Mouse (Mus musculus) midbrain, embryonic 10.5 days (tissue): ENCODE data around the gene Slc2a13. TPM values are rescaled to one million over a fixed set of nuclear protein-coding genes. Genes with fewer than 3 reads are reported as not detected.

ENCODE experiments used
- DNase-seq: peaks from one replicate; pipeline ENCODE4 v3.0.0-alpha.2; 2017; ENCODE audit warnings: low spot score
- H3K27ac ChIP-seq: fragments of 300-500 bp; sonication (generic); replicated peaks from 2 replicates; pipeline ENCODE4 v1.5.1; 2016; ENCODE audit warnings: mild to moderate bottlenecking
- H3K27me3 ChIP-seq: fragments of 300-500 bp; sonication (generic); 2 replicates; pipeline ENCODE4 v1.6.1; 2016; ENCODE audit warnings: low read depth, mild to moderate bottlenecking; ENCODE audit not compliant: poor library complexity, severe bottlenecking
- H3K36me3 ChIP-seq: fragments of 300-500 bp; sonication (generic); 2 replicates; pipeline ENCODE4 v1.6.1; 2016; ENCODE audit warnings: mild to moderate bottlenecking, moderate library complexity
- H3K4me1 ChIP-seq: fragments of 300-500 bp; sonication (generic); 2 replicates; pipeline ENCODE4 v1.6.1; 2016
- H3K4me3 ChIP-seq: fragments of 300-500 bp; sonication (generic); 2 replicates; pipeline ENCODE4 v1.5.1; 2016; ENCODE audit warnings: mild to moderate bottlenecking, moderate library complexity
- H3K9me3 ChIP-seq: fragments of 300-500 bp; sonication (generic); replicated peaks from 2 replicates; pipeline ENCODE4 v1.6.1; 2016; ENCODE audit warnings: mild to moderate bottlenecking
- WGBS: fragments of 180-500 bp; shearing (Covaris S2); methylation state at CpG from one replicate; pipeline ENCODE4 v1.1.7; 2016; 5-methylcytosine and 5-hydroxymethylcytosine counted together
- polyA plus RNA-seq: library from polyadenylated mRNA; unstranded; fragments of >200 nt; fragmentation: Nextera tagmentation; extraction: Ambion mirVana; gene quantifications from 2 replicates; pipeline ENCODE4 v1.2.1, GENCODE M21; 2016

The Slc2a13 gene
- polyA plus RNA-seq, 1 experiment from 2014 or later, result 0.59 TPM

GRCm38 (mm10) chr15:91561728-91562127 is 11.3 kb downstream of the Slc2a13 start:
- no peak for DNase-seq
- no peak overlapping the region for H3K4me3 ChIP-seq
- no peaks in the 10 kb centered on the region for H3K9me3 ChIP-seq
- H3K27me3 ChIP-seq, result no peaks in the 10 kb centered on the region
- 92% methylated on average over 6 of the region's 6 CpGs for WGBS
- no peaks in the 10 kb centered on the region for H3K36me3 ChIP-seq
- no peaks in the 10 kb centered on the region for H3K4me1 ChIP-seq
- H3K27ac ChIP-seq, result no peak overlapping the region

GRCm38 (mm10) chr15:91555336-91555736 is 17.7 kb downstream of the Slc2a13 start:
- Histone ChIP-seq H3K27ac (no peak overlapping the region), H3K9me3 (no peaks in the 10 kb centered on the region), H3K4me1 (no peaks in the 10 kb centered on the region), H3K4me3 (no peak overlapping the region), H3K27me3 (no peaks in the 10 kb centered on the region), H3K36me3 (no peaks in the 10 kb centered on the region)
- WGBS, result 80% methylated on average over 6 of the region's 6 CpGs
- no peak for DNase-seq

- Histone ChIP-seq H3K36me3 (no peaks in the 10 kb centered on the region), H3K27me3 (no peaks in the 10 kb centered on the region), H3K27ac (no peak overlapping the region), H3K4me1 (no peaks in the 10 kb centered on the region), H3K4me3 (no peak overlapping the region), H3K9me3 (no peaks in the 10 kb centered on the region)
- 78% methylated on average over 12 of the region's 12 CpGs for WGBS
- no peak for DNase-seq
Observed at GRCm38 (mm10) chr15:91548586-91549268, 24.3 kb downstream of the Slc2a13 start.

GRCm38 (mm10) chr15:91544586-91544985 is 28.5 kb downstream of the Slc2a13 start:
- no peak for DNase-seq
- 88% methylated on average over 4 of the region's 4 CpGs for WGBS
- H3K9me3 ChIP-seq, result no peaks in the 10 kb centered on the region

GRCm38 (mm10) chr15:91538439-91538838 is 34.6 kb downstream of the Slc2a13 start:
- no peaks in the 10 kb centered on the region for H3K9me3 ChIP-seq
- no peak overlapping the region for H3K4me3 ChIP-seq
- H3K27ac ChIP-seq, result no peak overlapping the region
- DNase-seq, result no peak
- no peaks in the 10 kb centered on the region for H3K27me3 ChIP-seq
- H3K36me3 ChIP-seq, result no peaks in the 10 kb centered on the region
- H3K4me1 ChIP-seq, result 0 out of 2 replicates have a peak, but pooled peaks cover 4% of the 10 kb centered on the region

More at GRCm38 (mm10) chr15:91544586-91544985, 28.5 kb downstream of the Slc2a13 start:
- no peaks in the 10 kb centered on the region for H3K27me3 ChIP-seq
- H3K4me1 ChIP-seq, result no peaks in the 10 kb centered on the region
- no peak overlapping the region for H3K4me3 ChIP-seq
- H3K36me3 ChIP-seq, result no peaks in the 10 kb centered on the region
- no peak overlapping the region for H3K27ac ChIP-seq

GRCm38 (mm10) chr15:91526876-91527275 is 46.2 kb downstream of the Slc2a13 start:
- Histone ChIP-seq H3K9me3 (no peaks in the 10 kb centered on the region), H3K4me3 (no peak overlapping the region), H3K27me3 (no peaks in the 10 kb centered on the region), H3K27ac (no peak overlapping the region), H3K36me3 (no peaks in the 10 kb centered on the region), H3K4me1 (no peaks in the 10 kb centered on the region)
- DNase-seq, result no peak
- WGBS, result 92% methylated on average over 2 of the region's 2 CpGs

GRCm38 (mm10) chr15:91526166-91526565 is 46.9 kb downstream of the Slc2a13 start:
- Histone ChIP-seq H3K36me3 (no peaks in the 10 kb centered on the region), H3K4me3 (no peak overlapping the region)
- WGBS, result 91% methylated on average over 3 of the region's 3 CpGs

GRCm38 (mm10) chr15:91524451-91524850 is 48.6 kb downstream of the Slc2a13 start:
- Histone ChIP-seq H3K9me3 (no peaks in the 10 kb centered on the region), H3K4me1 (no peaks in the 10 kb centered on the region), H3K27me3 (no peaks in the 10 kb centered on the region), H3K36me3 (no peaks in the 10 kb centered on the region), H3K27ac (no peak overlapping the region), H3K4me3 (no peak overlapping the region)
- DNase-seq, result no peak
- 86% methylated on average over 10 of the region's 10 CpGs for WGBS

More at GRCm38 (mm10) chr15:91526166-91526565, 46.9 kb downstream of the Slc2a13 start:
- Histone ChIP-seq H3K4me1 (no peaks in the 10 kb centered on the region), H3K9me3 (no peaks in the 10 kb centered on the region), H3K27me3 (no peaks in the 10 kb centered on the region), H3K27ac (no peak overlapping the region)
- no peak for DNase-seq

GRCm38 (mm10) chr15:91503291-91503690 is 69.8 kb downstream of the Slc2a13 start:
- Histone ChIP-seq H3K4me1 (0 out of 2 replicates have a peak, but pooled peaks cover 4% of the 10 kb centered on the region), H3K27ac (no peak overlapping the region), H3K4me3 (no peak overlapping the region), H3K9me3 (no peaks in the 10 kb centered on the region), H3K27me3 (no peaks in the 10 kb centered on the region), H3K36me3 (no peaks in the 10 kb centered on the region)
- no peak for DNase-seq
- WGBS, result 87% methylated on average over 6 of the region's 6 CpGs

- H3K27me3 ChIP-seq, result no peaks in the 10 kb centered on the region
- WGBS, result 88% methylated on average over 1 of the region's 1 CpGs
- H3K4me3 ChIP-seq, result no peak overlapping the region
- no peaks in the 10 kb centered on the region for H3K9me3 ChIP-seq
- DNase-seq, result no peak
- no peaks in the 10 kb centered on the region for H3K36me3 ChIP-seq
- 0 out of 2 replicates have a peak, but pooled peaks cover 4% of the 10 kb centered on the region for H3K4me1 ChIP-seq
- H3K27ac ChIP-seq, result no peak overlapping the region
Observed at GRCm38 (mm10) chr15:91502661-91503060, 70.4 kb downstream of the Slc2a13 start.

GRCm38 (mm10) chr15:91502235-91502634 is 70.8 kb downstream of the Slc2a13 start:
- Histone ChIP-seq H3K4me3 (no peak overlapping the region), H3K9me3 (no peaks in the 10 kb centered on the region), H3K4me1 (0 out of 2 replicates have a peak, but pooled peaks cover 4% of the 10 kb centered on the region), H3K27me3 (no peaks in the 10 kb centered on the region), H3K36me3 (no peaks in the 10 kb centered on the region), H3K27ac (no peak overlapping the region)
- 92% methylated on average over 9 of the region's 9 CpGs for WGBS
- no peak for DNase-seq

GRCm38 (mm10) chr15:91495014-91495413 is 78.0 kb downstream of the Slc2a13 start:
- no peak overlapping the region for H3K4me3 ChIP-seq
- H3K4me1 ChIP-seq, result no peaks in the 10 kb centered on the region
- no peak overlapping the region for H3K27ac ChIP-seq
- no peaks in the 10 kb centered on the region for H3K27me3 ChIP-seq
- no peak for DNase-seq
- no peaks in the 10 kb centered on the region for H3K36me3 ChIP-seq
- no peaks in the 10 kb centered on the region for H3K9me3 ChIP-seq
- 93% methylated on average over 4 of the region's 4 CpGs for WGBS

GRCm38 (mm10) chr15:91479924-91480615 is 93.0 kb downstream of the Slc2a13 start:
- Histone ChIP-seq H3K4me3 (no peak overlapping the region), H3K27ac (no peak overlapping the region), H3K9me3 (peaks cover 6% of the 10 kb centered on the region; the same call in 1 of the 2 replicates), H3K36me3 (no peaks in the 10 kb centered on the region), H3K4me1 (no peaks in the 10 kb centered on the region), H3K27me3 (no peaks in the 10 kb centered on the region)
- no peak for DNase-seq
- 92% methylated on average over 14 of the region's 14 CpGs for WGBS
